Mouse (Mus musculus) thymus, adult 2 months (tissue): ENCODE data around the gene Scaf1. TPM values are rescaled to one million over a fixed set of nuclear protein-coding genes. Genes with fewer than 3 reads are reported as not detected.
A peak's percentile ranks its signal among the peaks of the same experiment; 100 is the strongest.
"Not testable (repeated sequence)": the region's sequence is repeated elsewhere in the genome, so short reads cannot be mapped to it uniquely, and the experiment has no call there.

Experiments
- DNase-seq: peaks from one replicate; pipeline ENCODE4 v3.0.0; 2021
- H3K27ac ChIP-seq: fragments of 200-500 bp; 2 replicates; pipeline ENCODE4 v1.5.1; 2012; ENCODE audit warnings: low read length, control low read depth; ENCODE audit not compliant: control insufficient read depth, insufficient read depth
- H3K27me3 ChIP-seq: fragments of 200-500 bp; 2 replicates; pipeline ENCODE4 v1.6.1; 2012; ENCODE audit warnings: mild to moderate bottlenecking, low read length, moderate library complexity, mixed read lengths; ENCODE audit not compliant: control insufficient read depth, insufficient read depth
- H3K36me3 ChIP-seq: fragments of 200-500 bp; 2 replicates; pipeline ENCODE4 v1.6.1; 2012; ENCODE audit warnings: mild to moderate bottlenecking, low read length, moderate library complexity; ENCODE audit not compliant: control insufficient read depth, insufficient read depth
- H3K4me1 ChIP-seq: fragments of 200-500 bp; replicated peaks from 2 replicates; pipeline ENCODE4 v1.6.1; 2012; ENCODE audit warnings: low read length; ENCODE audit not compliant: control insufficient read depth, insufficient read depth
- H3K4me3 ChIP-seq: fragments of 200-500 bp; 2 replicates; pipeline ENCODE4 v1.5.1; 2012; ENCODE audit warnings: mild to moderate bottlenecking, low read length, control low read depth, moderate library complexity; ENCODE audit not compliant: control insufficient read depth, insufficient read depth
- CTCF ChIP-seq: fragments of 200-500 bp; IDR thresholded peaks from 2 replicates; pipeline ENCODE4 v1.5.1; 2012; ENCODE audit warnings: mild to moderate bottlenecking, control low read depth, low read length, moderate library complexity, borderline replicate concordance; ENCODE audit not compliant: control insufficient read depth, poor library complexity, insufficient read depth; ENCODE audit errors: extremely low read depth
- POLR2A ChIP-seq: fragments of 200-500 bp; IDR thresholded peaks from 2 replicates; pipeline ENCODE4 v1.6.1; 2012; ENCODE audit warnings: mild to moderate bottlenecking, low read length, control low read depth, moderate library complexity; ENCODE audit not compliant: control insufficient read depth, poor library complexity, insufficient read depth; ENCODE audit errors: extremely low read depth
- WGBS: fragments of 180-500 bp; shearing (Covaris S2); methylation state at CpG from one replicate; pipeline ENCODE4 v1.1.7; 2018; 5-methylcytosine and 5-hydroxymethylcytosine counted together
- polyA plus RNA-seq: library from polyadenylated mRNA; depleted of rRNA; stranded (reverse); fragments of >200 nt; gene quantifications from 2 replicates; pipeline ENCODE4 v1.2.3, GENCODE M21; 2012

Gene Scaf1
- polyA plus RNA-seq, 1 experiment: 118 TPM

DNA sequence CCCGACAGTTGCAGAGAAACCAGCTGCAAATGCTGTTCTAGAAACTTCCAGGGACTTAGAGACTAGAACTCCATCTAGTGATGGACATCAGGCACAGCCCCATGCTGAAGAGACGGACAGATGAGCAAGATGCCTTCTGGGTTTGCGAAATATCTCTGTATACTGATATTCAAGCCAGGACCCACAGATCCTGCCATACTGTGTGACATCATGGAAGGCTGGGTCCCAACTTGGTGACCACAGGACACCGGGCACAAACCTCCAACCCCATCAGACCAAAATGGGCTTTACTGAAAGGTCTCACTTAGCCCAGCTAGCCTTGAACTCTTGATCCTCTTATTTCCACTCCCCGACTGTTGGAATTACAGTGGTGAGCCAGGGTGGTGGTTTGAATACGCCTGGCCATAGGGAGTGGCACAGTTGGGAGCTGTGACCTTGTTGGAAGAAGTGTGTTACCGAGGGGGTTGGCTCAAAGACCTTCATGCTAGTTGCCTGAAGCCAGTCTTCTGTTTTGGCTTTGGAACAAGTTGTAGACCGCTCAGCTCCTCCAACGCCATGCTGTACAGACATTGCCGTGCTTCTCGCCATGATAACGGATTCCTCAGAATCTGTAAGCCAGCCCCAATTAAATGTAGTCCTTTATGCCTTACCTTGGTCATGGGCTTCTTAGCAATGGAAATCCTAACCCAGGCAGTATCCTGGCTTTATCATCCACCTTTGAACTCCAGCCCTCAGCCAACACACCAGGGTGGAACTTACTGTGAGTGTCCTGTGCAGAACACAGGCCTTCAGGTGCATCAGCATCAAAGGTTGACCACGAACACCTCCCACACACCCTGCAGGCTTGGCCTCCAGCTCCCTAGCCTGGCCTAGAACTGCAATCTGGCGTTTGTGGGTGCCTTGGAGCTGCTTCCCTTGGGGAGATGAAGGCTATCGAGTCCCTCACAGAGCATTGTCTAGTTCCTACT, 8.4 kb upstream of the Scaf1 start:
- no peak overlapping the region for H3K4me3 ChIP-seq
- H3K4me1 ChIP-seq: no peaks in the 10 kb centered on the region
- no peak for TF ChIP-seq POLR2A
- TF ChIP-seq CTCF: no peak
- peaks cover 17% of the 10 kb centered on the region for H3K36me3 ChIP-seq
- no peak overlapping the region for H3K27ac ChIP-seq
- no peaks in the 10 kb centered on the region for H3K27me3 ChIP-seq
- 83% methylated on average over 15 of the region's 15 CpGs for WGBS
- no peak for DNase-seq

DNA sequence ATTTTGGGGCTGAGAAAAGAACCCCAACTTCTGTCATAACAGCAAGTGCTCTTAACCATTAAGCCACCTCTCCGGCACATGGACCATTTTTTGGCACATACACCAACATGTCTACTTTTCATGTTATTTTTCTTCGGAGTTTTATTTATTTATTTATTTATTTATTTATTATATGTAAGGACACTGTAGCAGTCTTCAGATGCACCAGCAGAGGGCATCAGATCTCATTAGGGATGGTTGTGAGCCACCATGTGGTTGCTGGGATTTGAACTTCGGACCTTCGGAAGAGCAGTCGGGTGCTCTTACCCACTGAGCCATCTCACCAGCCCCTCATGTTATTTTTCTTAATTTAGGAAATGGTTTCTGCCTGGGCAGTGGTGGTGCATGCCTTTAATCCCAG, 7.5 kb upstream of the Scaf1 start:
- H3K36me3 ChIP-seq: peaks cover 12% of the 10 kb centered on the region
- WGBS: 70% methylated on average over 5 of the region's 5 CpGs
- DNase-seq, H3K4me3 ChIP-seq, H3K4me1 ChIP-seq, H3K27ac ChIP-seq, H3K27me3 ChIP-seq: not testable (repeated sequence)

GRCm38 (mm10) chr7:45020225-45020624, 4.1 kb upstream of the Scaf1 start:
- Histone ChIP-seq H3K4me3 (no peak overlapping the region), H3K27ac (no peak overlapping the region), H3K36me3 (no peaks in the 10 kb centered on the region), H3K27me3 (no peaks in the 10 kb centered on the region), H3K4me1 (peaks cover 3% of the 10 kb centered on the region)
- DNase-seq: no peak
- no peak for TF ChIP-seq CTCF
- WGBS: 95% methylated on average over 9 of the region's 9 CpGs

DNA sequence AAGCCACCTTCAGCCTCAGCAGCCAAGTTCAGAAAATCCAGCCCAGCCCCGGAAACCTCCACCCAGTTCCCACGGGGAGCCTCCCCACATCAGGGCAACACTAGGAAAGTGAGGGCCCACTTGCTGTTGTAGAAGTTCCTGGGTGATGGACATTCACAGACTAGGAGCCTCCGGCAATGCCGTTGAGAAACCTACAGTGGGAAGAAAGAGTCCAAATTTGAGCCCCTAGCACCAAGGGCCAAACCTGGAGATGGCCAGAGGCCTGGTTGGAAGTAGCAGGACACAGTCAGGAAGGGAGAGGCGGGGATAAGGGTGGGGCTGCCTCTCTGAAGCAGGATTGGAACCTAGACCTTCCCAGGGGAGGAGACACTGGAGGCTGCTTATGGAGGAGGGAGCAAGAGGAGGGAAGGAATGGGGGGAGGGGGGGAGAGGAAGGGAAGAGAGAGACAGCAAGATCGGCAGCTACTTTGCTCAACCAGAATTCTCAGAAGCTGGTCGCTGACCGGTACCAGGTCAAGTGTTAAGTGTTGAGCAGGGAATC, 2.9 kb upstream of the Scaf1 start:
- 45% methylated on average over 8 of the region's 8 CpGs for WGBS
- H3K36me3 ChIP-seq: no peaks in the 10 kb centered on the region
- no peaks in the 10 kb centered on the region for H3K27me3 ChIP-seq
- H3K4me1 ChIP-seq: peaks cover 3% of the 10 kb centered on the region
- TF ChIP-seq POLR2A (no peak), CTCF (no peak)
- DNase-seq: no peak
- H3K27ac ChIP-seq: no peak overlapping the region
- no peak overlapping the region for H3K4me3 ChIP-seq

- WGBS: under 1% methylated on average over 36 of the region's 36 CpGs
- H3K27me3 ChIP-seq: no peaks in the 10 kb centered on the region
- peaks cover 1% of the 10 kb centered on the region; the same call in 1 of the 2 replicates for H3K36me3 ChIP-seq
- peaks cover 3% of the 10 kb centered on the region for H3K4me1 ChIP-seq
- H3K27ac ChIP-seq: peak within 1 kb of the TSS; percentile 64; the same call in 1 of the 2 replicates
- H3K4me3 ChIP-seq: peak within 1 kb of the TSS; percentile 63
- peak; percentile 81 for DNase-seq
- TF ChIP-seq CTCF: no peak
- TF ChIP-seq POLR2A: no peak
Measured at GRCm38 (mm10) chr7:45017242-45018061, 1.3 kb upstream of the Scaf1 start, which contains the start of gene Rras. Gene Rras, plus strand, starts transcription at chr7:45017961.

GRCm38 (mm10) chr7:45016761-45017160, 598 bp upstream of the Scaf1 start:
- DNase-seq: no peak
- no peaks in the 10 kb centered on the region for H3K27me3 ChIP-seq
- H3K36me3 ChIP-seq: peaks cover 8% of the 10 kb centered on the region; the same call in 1 of the 2 replicates
- H3K4me1 ChIP-seq: peaks cover 3% of the 10 kb centered on the region
- TF ChIP-seq POLR2A (no peak), CTCF (no peak)
- H3K4me3 ChIP-seq: peak overlapping the region; percentile 63
- 0% methylated on average over 4 of the region's 4 CpGs for WGBS
- H3K27ac ChIP-seq: peak overlapping the region; percentile 64; the same call in 1 of the 2 replicates
